Mouse (Mus musculus): ENCODE results near the gene Hsp90ab1. TPM values are rescaled to one million over a fixed set of nuclear protein-coding genes. Genes with fewer than 3 reads are reported as not detected.

Hsp90ab1 gene
- polyA plus RNA-seq, 1 experiment from 2014 or later, result 1,147 TPM

DNA sequence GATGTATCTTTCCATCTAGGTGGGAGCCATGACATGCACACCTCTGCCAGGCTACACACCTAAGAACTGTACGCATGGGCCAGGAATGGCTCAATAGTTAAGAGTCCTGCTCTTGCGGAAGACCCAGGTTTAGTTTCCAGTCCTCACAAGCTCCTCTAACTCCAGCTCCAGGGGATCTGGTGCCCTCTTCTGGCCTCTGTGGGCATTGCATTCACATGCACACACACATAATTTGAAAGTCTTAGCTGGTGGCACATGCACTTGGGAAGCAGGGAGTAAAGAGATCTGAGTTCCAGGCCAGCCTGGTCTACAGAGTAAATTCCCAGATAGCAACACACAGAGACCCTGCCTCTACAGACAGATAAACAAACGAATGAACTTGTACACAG lies 13.4 kb upstream of the Hsp90ab1 start:
- Histone ChIP-seq H3K4me1 (replicated peaks) (peaks cover 44% of the 10 kb centered on the region), H3K27ac (no peak overlapping the region), H3K4me3 (no peak overlapping the region), H3K27me3 (no peaks in the 10 kb centered on the region), H3K9ac (no peak overlapping the region), H3K36me3 (peaks cover 33% of the 10 kb centered on the region), H3K4me2 (no peak overlapping the region), H3K9me3 (replicated peaks) (0 out of 2 replicates have a peak, but pooled peaks cover 6% of the 10 kb centered on the region)
- WGBS, result 98% methylated on average over 3 of the region's 3 CpGs
- no peak for ATAC-seq (replicated peaks; ENCODE audit: insufficient number of reproducible peaks, insufficient read depth, low FRiP score, low read depth)

DNA sequence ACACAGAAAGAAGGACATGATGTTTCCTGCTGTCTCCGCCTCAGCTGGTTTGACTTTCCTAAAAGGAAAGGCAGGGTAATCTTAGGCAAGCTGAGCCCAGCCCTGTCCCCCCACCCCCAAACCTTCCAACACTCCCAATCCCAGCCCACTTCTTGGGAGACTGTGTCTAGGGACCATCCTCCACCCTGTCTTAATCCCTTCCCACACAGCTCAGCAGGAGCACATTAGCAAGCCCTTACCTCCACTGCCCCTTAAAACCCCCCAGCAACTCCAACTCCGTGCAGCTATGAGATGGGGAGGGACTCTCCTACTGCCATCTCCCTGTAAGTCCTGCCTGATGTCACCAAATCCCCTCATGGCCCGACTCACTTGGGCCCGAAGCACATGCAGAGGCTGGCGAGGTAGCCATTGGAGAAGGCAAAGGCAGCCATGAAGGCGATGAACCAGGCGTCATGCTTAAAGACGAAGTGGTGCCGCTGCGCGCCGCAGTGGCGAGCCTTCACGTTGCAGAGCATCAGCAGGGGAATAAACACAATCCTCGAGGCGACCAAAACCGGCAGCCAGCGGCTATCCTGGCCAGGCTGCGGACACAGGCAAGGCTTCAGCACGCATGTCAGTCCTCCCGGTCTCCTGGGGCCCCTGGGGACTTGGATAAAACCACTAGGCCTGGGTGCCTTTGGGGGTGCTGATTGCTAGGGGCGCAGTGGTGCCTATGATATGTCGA lies 12.8 kb upstream of the Hsp90ab1 start:
- WGBS, result 65% methylated on average over 23 of the region's 23 CpGs
- 0 out of 2 replicates have a peak overlapping the region, but pooled peaks have one; percentile 3 for H3K9ac ChIP-seq
- H3K4me2 ChIP-seq, result no peak overlapping the region; the same call in 1 of the 2 replicates
- H3K36me3 ChIP-seq, result peaks cover 33% of the 10 kb centered on the region
- H3K9me3 ChIP-seq (replicated peaks), result 0 out of 2 replicates have a peak, but pooled peaks cover 6% of the 10 kb centered on the region
- H3K27me3 ChIP-seq, result no peaks in the 10 kb centered on the region
- H3K4me1 ChIP-seq (replicated peaks), result peaks cover 42% of the 10 kb centered on the region
- no peak overlapping the region for H3K4me3 ChIP-seq
- H3K27ac ChIP-seq, result peak overlapping the region; percentile 91
- ATAC-seq (replicated peaks; ENCODE audit: insufficient number of reproducible peaks, insufficient read depth, low FRiP score, low read depth), result no peak

GRCm38 (mm10) chr17:45584939-45585678 lies 12.0 kb upstream of the Hsp90ab1 start:
- no peaks in the 10 kb centered on the region for H3K27me3 ChIP-seq
- peaks cover 46% of the 10 kb centered on the region for H3K4me1 ChIP-seq (replicated peaks)
- peak; percentile 85 for ATAC-seq (replicated peaks; ENCODE audit: insufficient number of reproducible peaks, insufficient read depth, low FRiP score, low read depth)
- 0 out of 2 replicates have a peak, but pooled peaks cover 6% of the 10 kb centered on the region for H3K9me3 ChIP-seq (replicated peaks)
- peaks cover 33% of the 10 kb centered on the region for H3K36me3 ChIP-seq
- H3K27ac ChIP-seq, result peak overlapping the region; percentile 91
- H3K4me3 ChIP-seq, result no peak overlapping the region
- H3K9ac ChIP-seq, result 0 out of 2 replicates have a peak overlapping the region, but pooled peaks have one; percentile 3
- peak overlapping the region; percentile 37 for H3K4me2 ChIP-seq
- WGBS, result 18% methylated on average over 14 of the region's 14 CpGs

GRCm38 (mm10) chr17:45584096-45584896 lies 11.2 kb upstream of the Hsp90ab1 start:
- H3K9ac ChIP-seq, result no peak overlapping the region
- H3K4me2 ChIP-seq, result peak overlapping the region; percentile 37
- ATAC-seq (replicated peaks; ENCODE audit: insufficient number of reproducible peaks, insufficient read depth, low FRiP score, low read depth), result peak; percentile 65
- peaks cover 46% of the 10 kb centered on the region for H3K4me1 ChIP-seq (replicated peaks)
- H3K27ac ChIP-seq, result peak overlapping the region; percentile 91
- H3K27me3 ChIP-seq, result no peaks in the 10 kb centered on the region
- H3K4me3 ChIP-seq, result no peak overlapping the region
- H3K9me3 ChIP-seq (replicated peaks), result 0 out of 2 replicates have a peak, but pooled peaks cover 6% of the 10 kb centered on the region
- WGBS, result 29% methylated on average over 12 of the region's 12 CpGs
- H3K36me3 ChIP-seq, result peaks cover 25% of the 10 kb centered on the region

DNA sequence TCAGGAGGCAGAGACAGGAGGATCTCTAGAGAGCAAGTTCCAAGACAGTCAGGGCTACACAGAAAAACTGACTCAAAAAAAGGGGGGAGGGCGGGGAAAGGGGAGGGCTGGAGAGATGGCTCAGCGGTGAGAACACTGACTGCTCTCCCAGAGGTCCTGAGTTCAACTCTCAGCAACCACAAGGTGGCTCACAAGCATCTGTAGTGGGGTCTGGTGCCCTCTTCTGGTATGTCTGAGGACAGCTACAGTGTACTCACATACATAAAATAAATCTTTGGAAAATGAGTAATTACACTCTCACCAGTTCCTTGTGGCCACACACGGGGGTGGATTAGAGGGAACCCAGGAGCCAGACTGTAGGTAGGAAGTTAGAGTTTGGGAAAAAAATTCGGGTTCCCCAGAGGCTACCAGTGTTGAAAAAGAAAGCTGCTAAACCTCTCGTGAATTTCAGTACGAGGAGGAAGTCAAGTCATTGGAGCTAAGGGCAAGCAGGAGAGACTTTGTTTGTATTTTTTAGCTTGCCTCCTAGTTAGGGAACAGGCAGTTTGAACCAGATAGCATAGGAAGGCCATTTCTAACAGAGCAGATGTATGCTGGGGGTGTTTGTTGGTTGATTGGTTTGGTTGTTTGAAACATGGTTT lies 9.8 kb upstream of the Hsp90ab1 start:
- no peak overlapping the region for H3K4me3 ChIP-seq
- no peak overlapping the region for H3K4me2 ChIP-seq
- H3K9ac ChIP-seq, result no peak overlapping the region
- H3K27me3 ChIP-seq, result no peaks in the 10 kb centered on the region
- ATAC-seq (replicated peaks; ENCODE audit: insufficient number of reproducible peaks, insufficient read depth, low FRiP score, low read depth), result no peak
- H3K9me3 ChIP-seq (replicated peaks), result 0 out of 2 replicates have a peak, but pooled peaks cover 6% of the 10 kb centered on the region
- H3K36me3 ChIP-seq, result peaks cover 14% of the 10 kb centered on the region
- WGBS, result 64% methylated on average over 6 of the region's 6 CpGs
- no peak overlapping the region for H3K27ac ChIP-seq
- peaks cover 57% of the 10 kb centered on the region for H3K4me1 ChIP-seq (replicated peaks)

GRCm38 (mm10) chr17:45582188-45582587 lies 9.1 kb upstream of the Hsp90ab1 start:
- no peaks in the 10 kb centered on the region for H3K27me3 ChIP-seq
- no peak overlapping the region for H3K4me2 ChIP-seq
- H3K36me3 ChIP-seq, result peaks cover 8% of the 10 kb centered on the region
- H3K4me1 ChIP-seq (replicated peaks), result peaks cover 57% of the 10 kb centered on the region
- WGBS, result 73% methylated on average over 6 of the region's 6 CpGs
- H3K4me3 ChIP-seq, result no peak overlapping the region
- H3K9me3 ChIP-seq (replicated peaks), result 0 out of 2 replicates have a peak, but pooled peaks cover 6% of the 10 kb centered on the region
- no peak overlapping the region for H3K27ac ChIP-seq
- ATAC-seq (replicated peaks; ENCODE audit: insufficient number of reproducible peaks, insufficient read depth, low FRiP score, low read depth), result no peak
- H3K9ac ChIP-seq, result no peak overlapping the region

DNA sequence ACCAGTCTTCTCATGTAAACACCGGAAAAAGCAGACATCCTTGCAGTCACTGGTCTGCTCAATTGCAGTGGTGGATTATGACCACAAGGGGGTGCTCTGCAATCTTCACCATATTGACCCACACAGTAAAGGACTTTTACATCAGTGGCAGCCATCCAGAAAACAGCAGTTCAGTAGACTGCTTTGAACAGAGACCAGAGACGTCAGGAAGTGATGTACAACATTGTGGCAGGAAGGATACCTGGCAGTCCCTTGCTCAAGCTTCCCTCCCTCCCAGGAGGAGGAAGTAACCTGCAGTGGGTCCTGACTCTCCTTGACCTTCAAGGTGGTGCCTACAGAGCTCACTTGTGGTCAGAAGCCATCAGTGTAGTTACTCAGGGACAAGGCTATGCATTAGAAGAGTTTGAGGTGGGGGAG lies 8.5 kb upstream of the Hsp90ab1 start:
- no peak overlapping the region for H3K4me3 ChIP-seq
- H3K4me2 ChIP-seq, result no peak overlapping the region
- peaks cover 57% of the 10 kb centered on the region for H3K4me1 ChIP-seq (replicated peaks)
- H3K27me3 ChIP-seq, result no peaks in the 10 kb centered on the region
- H3K9me3 ChIP-seq (replicated peaks), result 0 out of 2 replicates have a peak, but pooled peaks cover 2% of the 10 kb centered on the region
- no peak for ATAC-seq (replicated peaks; ENCODE audit: insufficient number of reproducible peaks, insufficient read depth, low FRiP score, low read depth)
- H3K27ac ChIP-seq, result peak overlapping the region; percentile 59
- no peak overlapping the region for H3K9ac ChIP-seq
- WGBS, result 9% methylated on average over 2 of the region's 2 CpGs
- peaks cover 2% of the 10 kb centered on the region for H3K36me3 ChIP-seq

- ATAC-seq (replicated peaks; ENCODE audit: insufficient number of reproducible peaks, insufficient read depth, low FRiP score, low read depth), result no peak
- Histone ChIP-seq H3K36me3 (no peaks in the 10 kb centered on the region), H3K27ac (peak overlapping the region; percentile 59), H3K4me3 (no peak overlapping the region), H3K9ac (no peak overlapping the region), H3K9me3 (replicated peaks) (no peaks in the 10 kb centered on the region), H3K4me2 (no peak overlapping the region), H3K27me3 (no peaks in the 10 kb centered on the region), H3K4me1 (replicated peaks) (peaks cover 53% of the 10 kb centered on the region)
- 42% methylated on average over 12 of the region's 12 CpGs for WGBS
Observed at GRCm38 (mm10) chr17:45580958-45581477, 7.9 kb upstream of the Hsp90ab1 start.

- Histone ChIP-seq H3K36me3 (no peaks in the 10 kb centered on the region), H3K4me3 (no peak overlapping the region), H3K9ac (no peak overlapping the region), H3K4me1 (replicated peaks) (peaks cover 48% of the 10 kb centered on the region), H3K9me3 (replicated peaks) (no peaks in the 10 kb centered on the region), H3K4me2 (no peak overlapping the region), H3K27ac (no peak overlapping the region), H3K27me3 (no peaks in the 10 kb centered on the region)
- no peak for ATAC-seq (replicated peaks; ENCODE audit: insufficient number of reproducible peaks, insufficient read depth, low FRiP score, low read depth)
- 85% methylated on average over 4 of the region's 4 CpGs for WGBS
Observed at GRCm38 (mm10) chr17:45579554-45579953, 6.5 kb upstream of the Hsp90ab1 start.

- no peak overlapping the region for H3K9ac ChIP-seq
- H3K4me2 ChIP-seq, result no peak overlapping the region
- no peaks in the 10 kb centered on the region for H3K27me3 ChIP-seq
- H3K9me3 ChIP-seq (replicated peaks), result no peaks in the 10 kb centered on the region
- no peaks in the 10 kb centered on the region for H3K36me3 ChIP-seq
- ATAC-seq (replicated peaks; ENCODE audit: insufficient number of reproducible peaks, insufficient read depth, low FRiP score, low read depth), result no peak
- peaks cover 44% of the 10 kb centered on the region for H3K4me1 ChIP-seq (replicated peaks)
- 77% methylated on average over 7 of the region's 7 CpGs for WGBS
- H3K27ac ChIP-seq, result peak overlapping the region; percentile 70
- no peak overlapping the region for H3K4me3 ChIP-seq
Observed at GRCm38 (mm10) chr17:45578843-45579242, 5.8 kb upstream of the Hsp90ab1 start.
